Mouse (Mus musculus) forebrain, embryonic 11.5 days (tissue): ENCODE measurements around the gene Usp36. TPM values are rescaled to one million over a fixed set of nuclear protein-coding genes. Genes with fewer than 3 reads are reported as not detected.

Experiments used
- ATAC-seq: fragments of 200-750 bp; cut with Nextera tagmentation; replicated peaks from 2 replicates; pipeline ENCODE4 v1.8.0; 2017; ENCODE audit warnings: moderate TSS enrichment; ENCODE audit not compliant: low FRiP score
- DNase-seq: peaks from one replicate; pipeline ENCODE4 v3.0.0-alpha.2; 2017; ENCODE audit warnings: low spot score
- H3K27ac ChIP-seq: fragments of 300-500 bp; sonication (generic); 2 replicates; pipeline ENCODE4 v1.5.1; 2014; ENCODE audit warnings: low read depth, low read length
- H3K27me3 ChIP-seq: fragments of 300-500 bp; sonication (generic); 2 replicates; pipeline ENCODE4 v1.6.1; 2014; ENCODE audit warnings: mild to moderate bottlenecking, low read length, mixed read lengths; ENCODE audit not compliant: control insufficient read depth, insufficient read depth
- H3K36me3 ChIP-seq: fragments of 300-500 bp; sonication (generic); 2 replicates; pipeline ENCODE4 v1.6.1; 2014; ENCODE audit warnings: mild to moderate bottlenecking, low read length, moderate library complexity, mixed read lengths; ENCODE audit not compliant: control insufficient read depth, insufficient read depth
- H3K4me1 ChIP-seq: fragments of 300-500 bp; sonication (generic); replicated peaks from 2 replicates; pipeline ENCODE4 v1.6.1; 2014; ENCODE audit warnings: low read length, mixed read lengths; ENCODE audit not compliant: control insufficient read depth, insufficient read depth
- H3K4me2 ChIP-seq: fragments of 300-500 bp; sonication (generic); 2 replicates; pipeline ENCODE4 v1.6.1; 2014; ENCODE audit warnings: low read depth, mild to moderate bottlenecking, low read length, moderate library complexity, mixed read lengths; ENCODE audit not compliant: severe bottlenecking
- H3K4me3 ChIP-seq: fragments of 300-500 bp; sonication (generic); 2 replicates; pipeline ENCODE4 v1.5.1; 2014; ENCODE audit warnings: low read depth, low read length
- H3K9ac ChIP-seq: fragments of 300-500 bp; sonication (generic); 2 replicates; pipeline ENCODE4 v1.6.1; 2014; ENCODE audit warnings: low read length
- H3K9me3 ChIP-seq: fragments of 300-500 bp; sonication (generic); 2 replicates; pipeline ENCODE4 v1.6.1; 2016; ENCODE audit warnings: low read length, mixed read lengths; ENCODE audit not compliant: control insufficient read depth
- WGBS: fragments of 180-500 bp; shearing (Covaris S2); extraction: QIAGEN DNeasy Blood & Tissue Kit; methylation state at CpG from one replicate; pipeline ENCODE4 v1.1.7; 2014; 5-methylcytosine and 5-hydroxymethylcytosine counted together
- polyA plus RNA-seq: library from polyadenylated mRNA; unstranded; fragments of >200 nt; fragmentation: Nextera tagmentation; extraction: Ambion mirVana; gene quantifications from 2 replicates; pipeline ENCODE4 v1.2.1, GENCODE M21; 2014

Gene Usp36
- polyA plus RNA-seq, 1 experiment from 2014 or later, result 17.3 TPM

GRCm38 (mm10) chr11:118227650-118228049 is 62.4 kb downstream of the Usp36 start:
- no peak for DNase-seq
- H3K4me1 ChIP-seq, result peaks cover 4% of the 10 kb centered on the region; the same call in 1 of the 2 replicates
- 89% methylated on average over 7 of the region's 7 CpGs for WGBS

DNA sequence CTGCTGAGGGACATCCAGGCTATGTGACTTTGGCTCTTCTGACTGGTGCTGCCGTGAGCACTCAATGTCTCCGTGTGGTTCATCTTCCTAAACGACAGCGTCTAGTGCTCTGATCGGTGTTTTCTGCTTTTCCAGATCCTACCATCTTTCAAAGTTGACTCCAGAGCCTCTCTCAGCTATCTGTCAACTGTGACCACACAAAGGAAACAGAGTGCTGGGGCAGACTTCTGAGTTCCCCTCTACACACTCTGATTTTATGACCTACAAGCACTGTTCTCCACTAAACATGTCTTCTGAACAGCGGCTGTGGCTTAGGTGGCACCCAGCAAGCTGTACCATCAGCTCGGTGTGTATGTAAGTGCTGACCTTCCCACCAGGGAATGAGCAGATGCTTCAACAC is 63.2 kb downstream of the Usp36 start:
- WGBS, result 92% methylated on average over 7 of the region's 7 CpGs
- Histone ChIP-seq H3K4me3 (no peak overlapping the region), H3K4me2 (no peak overlapping the region), H3K27me3 (no peaks in the 10 kb centered on the region), H3K9me3 (no peaks in the 10 kb centered on the region), H3K4me1 (peaks cover 4% of the 10 kb centered on the region; the same call in 1 of the 2 replicates), H3K27ac (no peak overlapping the region), H3K36me3 (no peaks in the 10 kb centered on the region), H3K9ac (no peak overlapping the region)
- DNase-seq (no peak), ATAC-seq (no peak)

More at GRCm38 (mm10) chr11:118227650-118228049, 62.4 kb downstream of the Usp36 start:
- no peaks in the 10 kb centered on the region for H3K27me3 ChIP-seq
- ATAC-seq, result no peak
- H3K9ac ChIP-seq, result no peak overlapping the region
- H3K4me2 ChIP-seq, result no peak overlapping the region
- H3K9me3 ChIP-seq, result no peaks in the 10 kb centered on the region
- H3K36me3 ChIP-seq, result no peaks in the 10 kb centered on the region
- H3K4me3 ChIP-seq, result no peak overlapping the region
- no peak overlapping the region for H3K27ac ChIP-seq

GRCm38 (mm10) chr11:118225862-118226261 is 64.2 kb downstream of the Usp36 start:
- Histone ChIP-seq H3K4me2 (no peak overlapping the region), H3K36me3 (no peaks in the 10 kb centered on the region), H3K27me3 (no peaks in the 10 kb centered on the region), H3K4me1 (peaks cover 4% of the 10 kb centered on the region; the same call in 1 of the 2 replicates), H3K9ac (no peak overlapping the region), H3K27ac (no peak overlapping the region), H3K9me3 (no peaks in the 10 kb centered on the region), H3K4me3 (no peak overlapping the region)
- DNase-seq, result no peak
- no peak for ATAC-seq
- WGBS, result 58% methylated on average over 1 of the region's 1 CpGs

DNA sequence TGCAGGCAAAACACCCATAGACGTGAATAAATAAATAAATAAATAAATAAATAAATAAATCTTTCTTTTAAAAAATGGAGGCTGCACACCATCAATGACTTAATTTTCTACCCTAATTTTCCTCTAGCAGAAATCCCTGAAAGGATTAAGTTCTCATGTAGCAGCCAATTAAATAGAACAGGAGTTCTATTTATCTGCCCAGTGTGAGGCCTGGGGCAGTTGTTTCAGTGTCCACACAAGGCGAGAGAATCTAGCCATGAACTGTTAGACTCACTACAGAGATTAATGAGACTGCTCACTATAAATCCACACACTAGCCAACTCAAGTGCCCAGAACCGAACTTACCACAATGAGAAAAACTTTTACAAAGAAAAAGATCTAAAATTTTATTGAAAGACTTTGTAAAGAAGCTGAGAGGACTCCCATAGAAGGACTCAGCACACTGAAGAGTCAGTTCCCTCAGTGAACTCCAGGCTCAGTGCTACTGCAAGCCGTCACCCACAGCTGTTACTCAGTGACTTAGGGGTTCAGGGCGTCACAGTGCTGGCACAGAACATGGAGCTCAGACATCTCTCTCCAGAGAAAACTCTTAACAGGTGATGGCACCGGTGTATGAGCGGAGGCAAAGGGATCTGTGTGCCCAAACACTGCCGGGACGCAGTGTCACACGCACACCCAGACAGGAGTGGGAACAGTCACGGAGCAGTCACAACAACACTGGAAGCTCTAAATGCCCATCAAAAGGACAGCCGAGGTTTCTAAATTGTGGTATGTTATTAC is 64.8 kb downstream of the Usp36 start:
- 50% methylated on average over 12 of the region's 12 CpGs for WGBS
- Histone ChIP-seq H3K9me3 (no peaks in the 10 kb centered on the region), H3K27ac (peak overlapping the region; percentile 15; the same call in 1 of the 2 replicates), H3K27me3 (no peaks in the 10 kb centered on the region), H3K4me2 (no peak overlapping the region), H3K9ac (no peak overlapping the region), H3K36me3 (no peaks in the 10 kb centered on the region), H3K4me1 (peaks cover 4% of the 10 kb centered on the region; the same call in 1 of the 2 replicates), H3K4me3 (no peak overlapping the region)
- ATAC-seq (0 out of 2 replicates have a peak, but pooled peaks have one; percentile 44), DNase-seq (no peak)

DNA sequence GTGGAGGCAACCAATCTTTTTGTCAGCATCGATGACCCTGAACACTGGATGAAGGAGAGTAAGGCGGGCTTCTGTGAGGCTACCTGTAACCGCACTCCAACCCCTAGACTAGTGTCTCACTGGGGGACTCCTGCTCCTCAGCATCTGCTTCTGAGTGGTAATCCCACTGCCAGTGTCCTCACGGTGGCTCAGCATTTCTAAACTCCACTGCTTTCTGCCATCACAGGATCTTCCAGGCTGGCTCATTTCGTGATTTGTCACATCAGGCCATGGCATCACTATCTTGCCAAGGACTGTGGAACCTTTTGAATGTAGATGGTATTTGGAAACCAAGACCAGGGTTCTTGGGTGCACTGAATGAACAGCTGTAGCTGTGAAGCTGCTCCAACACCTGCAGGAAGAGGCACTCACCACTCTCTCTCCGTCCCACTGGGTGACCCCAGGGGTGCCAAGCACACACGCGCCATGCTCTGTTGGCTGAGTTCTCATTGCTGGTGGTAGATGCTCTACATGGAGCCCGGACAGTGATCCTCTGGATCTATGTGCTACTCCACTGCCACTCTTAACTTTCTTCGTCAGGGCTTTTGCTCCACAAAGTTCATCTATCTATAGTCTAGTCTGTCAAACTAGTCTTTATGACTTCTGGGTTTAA is 66.5 kb downstream of the Usp36 start:
- no peaks in the 10 kb centered on the region for H3K36me3 ChIP-seq
- DNase-seq, result no peak
- no peak for ATAC-seq
- H3K4me3 ChIP-seq, result no peak overlapping the region
- H3K27me3 ChIP-seq, result no peaks in the 10 kb centered on the region
- no peak overlapping the region for H3K27ac ChIP-seq
- 88% methylated on average over 10 of the region's 10 CpGs for WGBS
- no peaks in the 10 kb centered on the region for H3K9me3 ChIP-seq
- no peak overlapping the region for H3K4me2 ChIP-seq
- H3K9ac ChIP-seq, result no peak overlapping the region
- peaks cover 4% of the 10 kb centered on the region; the same call in 1 of the 2 replicates for H3K4me1 ChIP-seq

GRCm38 (mm10) chr11:118222917-118223316 is 67.1 kb downstream of the Usp36 start:
- no peaks in the 10 kb centered on the region for H3K36me3 ChIP-seq
- DNase-seq (no peak), ATAC-seq (no peak)
- no peak overlapping the region for H3K4me2 ChIP-seq
- H3K9me3 ChIP-seq, result no peaks in the 10 kb centered on the region
- peaks cover 4% of the 10 kb centered on the region; the same call in 1 of the 2 replicates for H3K4me1 ChIP-seq
- WGBS, result 87% methylated on average over 5 of the region's 5 CpGs
- H3K9ac ChIP-seq, result no peak overlapping the region
- no peaks in the 10 kb centered on the region for H3K27me3 ChIP-seq
- H3K4me3 ChIP-seq, result no peak overlapping the region
- no peak overlapping the region for H3K27ac ChIP-seq

DNA sequence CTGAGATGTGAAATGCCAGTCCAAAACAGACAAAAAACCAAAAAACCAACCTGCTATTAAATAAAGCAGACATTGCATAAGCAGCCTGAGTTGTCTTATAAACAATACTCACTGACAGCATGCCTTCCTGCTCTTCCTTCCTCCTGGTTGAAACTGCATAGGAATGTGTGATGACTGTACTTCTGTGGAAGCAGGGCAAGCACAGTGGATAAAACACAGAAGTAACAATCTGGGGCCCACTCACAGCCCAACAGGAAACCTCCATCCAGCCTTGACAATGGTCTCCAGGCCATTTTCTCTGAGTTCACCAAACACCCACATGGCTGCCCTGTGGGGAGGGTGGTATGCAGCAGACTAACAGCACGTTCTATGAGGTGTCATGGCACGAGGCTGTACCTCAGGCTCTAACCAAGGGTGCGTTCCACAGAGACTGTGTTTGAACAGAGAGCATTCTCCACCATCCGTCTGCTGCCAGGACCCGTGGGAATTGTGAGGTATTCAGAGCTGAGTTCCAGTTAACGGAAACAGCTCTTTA is 67.6 kb downstream of the Usp36 start:
- ATAC-seq (no peak), DNase-seq (no peak)
- Histone ChIP-seq H3K4me1 (peaks cover 4% of the 10 kb centered on the region; the same call in 1 of the 2 replicates), H3K4me2 (no peak overlapping the region), H3K36me3 (no peaks in the 10 kb centered on the region), H3K9ac (no peak overlapping the region), H3K27me3 (no peaks in the 10 kb centered on the region), H3K9me3 (no peaks in the 10 kb centered on the region), H3K27ac (no peak overlapping the region), H3K4me3 (no peak overlapping the region)
- WGBS, result 74% methylated on average over 6 of the region's 6 CpGs

DNA sequence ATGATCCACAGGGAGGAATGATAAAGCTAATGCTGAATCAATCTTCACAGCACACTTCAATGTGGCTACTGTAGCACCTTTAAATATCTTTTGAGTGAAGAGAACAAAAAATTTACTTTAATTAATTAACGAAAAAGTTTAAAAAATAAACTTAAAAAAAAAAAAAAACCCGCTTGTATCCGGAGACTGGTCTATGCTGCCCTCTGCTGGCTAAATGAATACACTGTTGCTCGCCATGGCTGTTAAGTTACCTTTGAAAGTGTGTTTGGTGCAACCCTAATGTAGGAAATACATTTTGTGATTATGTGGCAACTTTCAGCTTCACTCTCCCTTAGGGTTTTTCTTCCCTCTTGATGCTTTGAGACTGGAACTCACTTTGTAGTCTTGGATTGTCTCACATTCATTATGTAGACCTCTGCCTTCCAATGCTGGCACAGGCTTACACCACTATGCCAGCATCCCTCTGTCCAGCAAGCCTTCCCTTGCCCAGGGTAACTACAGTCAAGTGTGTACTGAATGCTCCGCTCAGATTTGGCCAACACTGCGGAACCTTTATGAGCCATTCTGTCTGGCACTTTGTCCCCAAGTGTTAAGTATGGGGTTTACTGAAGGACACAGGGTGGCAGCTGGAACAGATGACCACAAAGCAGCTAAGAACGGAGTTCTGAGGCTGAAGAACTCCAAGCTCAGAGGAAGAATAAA is 69.3 kb downstream of the Usp36 start:
- ATAC-seq, result no peak
- H3K9ac ChIP-seq, result no peak overlapping the region
- H3K27me3 ChIP-seq, result no peaks in the 10 kb centered on the region
- no peak overlapping the region for H3K4me3 ChIP-seq
- H3K4me1 ChIP-seq, result peaks cover 2% of the 10 kb centered on the region; the same call in 1 of the 2 replicates
- DNase-seq, result no peak
- H3K27ac ChIP-seq, result no peak overlapping the region
- 27% methylated on average over 7 of the region's 7 CpGs for WGBS
- no peak overlapping the region for H3K4me2 ChIP-seq
- H3K9me3 ChIP-seq, result no peaks in the 10 kb centered on the region
- H3K36me3 ChIP-seq, result no peaks in the 10 kb centered on the region
